Mouse (Mus musculus) forebrain, embryonic 10.5 days (tissue): ENCODE measurements around the gene Ifih1. TPM values are rescaled to one million over a fixed set of nuclear protein-coding genes. Genes with fewer than 3 reads are reported as not detected.

Experiments used
- DNase-seq: peaks from one replicate; pipeline ENCODE4 v3.0.0-alpha.2; 2017; ENCODE audit warnings: low spot score; ENCODE audit errors: extremely low spot score
- H3K27ac ChIP-seq: fragments of 300-500 bp; sonication (generic); 2 replicates; pipeline ENCODE4 v1.5.1; 2016; ENCODE audit warnings: mild to moderate bottlenecking
- H3K27me3 ChIP-seq: fragments of 300-500 bp; sonication (generic); 2 replicates; pipeline ENCODE4 v1.6.1; 2016; ENCODE audit warnings: mild to moderate bottlenecking; ENCODE audit not compliant: poor library complexity, severe bottlenecking
- H3K36me3 ChIP-seq: fragments of 300-500 bp; sonication (generic); replicated peaks from 2 replicates; pipeline ENCODE4 v1.6.1; 2016; ENCODE audit warnings: mild to moderate bottlenecking, moderate library complexity
- H3K4me1 ChIP-seq: fragments of 300-500 bp; sonication (generic); 2 replicates; pipeline ENCODE4 v1.6.1; 2016
- H3K4me3 ChIP-seq: fragments of 300-500 bp; sonication (generic); 2 replicates; pipeline ENCODE4 v1.5.1; 2016; ENCODE audit warnings: mild to moderate bottlenecking, moderate library complexity
- H3K9me3 ChIP-seq: fragments of 300-500 bp; sonication (generic); 2 replicates; pipeline ENCODE4 v1.6.1; 2016; ENCODE audit warnings: mild to moderate bottlenecking, moderate library complexity
- WGBS: fragments of 180-500 bp; shearing (Covaris S2); methylation state at CpG from one replicate; pipeline ENCODE4 v1.1.7; 2016; 5-methylcytosine and 5-hydroxymethylcytosine counted together
- polyA plus RNA-seq: library from polyadenylated mRNA; unstranded; fragments of >200 nt; fragmentation: Nextera tagmentation; extraction: Ambion mirVana; gene quantifications from 2 replicates; pipeline ENCODE4 v1.2.1, GENCODE M21; 2016

The Ifih1 gene
- polyA plus RNA-seq, 1 experiment from 2014 or later = 0.95 TPM

DNA sequence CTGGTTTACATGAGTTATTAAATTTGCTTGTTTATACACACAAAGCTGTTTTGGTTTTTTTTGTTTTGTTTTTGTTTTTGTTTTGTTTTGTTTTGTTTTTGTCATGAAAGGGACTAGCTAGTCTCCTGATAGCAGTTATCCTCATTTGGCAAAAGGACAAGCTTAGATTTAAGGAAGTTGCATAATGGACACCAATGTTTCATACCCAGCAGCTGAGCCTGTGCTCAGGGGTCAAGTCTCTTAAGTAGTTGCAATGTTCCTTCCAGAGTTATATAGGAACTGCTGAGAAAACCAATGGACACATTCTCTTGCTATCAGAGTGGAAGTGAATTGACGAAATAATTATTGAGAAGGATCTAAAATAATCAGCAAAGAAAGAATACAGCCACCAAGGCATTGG, 10.0 kb upstream of the Ifih1 start:
- 65% methylated on average over 1 of the region's 1 CpGs for WGBS
- Histone ChIP-seq H3K4me1 (no peaks in the 10 kb centered on the region), H3K4me3 (no peak overlapping the region), H3K36me3 (no peaks in the 10 kb centered on the region), H3K9me3 (no peaks in the 10 kb centered on the region), H3K27ac (no peak overlapping the region), H3K27me3 (0 out of 2 replicates have a peak, but pooled peaks cover 6% of the 10 kb centered on the region)
- DNase-seq = no peak

DNA sequence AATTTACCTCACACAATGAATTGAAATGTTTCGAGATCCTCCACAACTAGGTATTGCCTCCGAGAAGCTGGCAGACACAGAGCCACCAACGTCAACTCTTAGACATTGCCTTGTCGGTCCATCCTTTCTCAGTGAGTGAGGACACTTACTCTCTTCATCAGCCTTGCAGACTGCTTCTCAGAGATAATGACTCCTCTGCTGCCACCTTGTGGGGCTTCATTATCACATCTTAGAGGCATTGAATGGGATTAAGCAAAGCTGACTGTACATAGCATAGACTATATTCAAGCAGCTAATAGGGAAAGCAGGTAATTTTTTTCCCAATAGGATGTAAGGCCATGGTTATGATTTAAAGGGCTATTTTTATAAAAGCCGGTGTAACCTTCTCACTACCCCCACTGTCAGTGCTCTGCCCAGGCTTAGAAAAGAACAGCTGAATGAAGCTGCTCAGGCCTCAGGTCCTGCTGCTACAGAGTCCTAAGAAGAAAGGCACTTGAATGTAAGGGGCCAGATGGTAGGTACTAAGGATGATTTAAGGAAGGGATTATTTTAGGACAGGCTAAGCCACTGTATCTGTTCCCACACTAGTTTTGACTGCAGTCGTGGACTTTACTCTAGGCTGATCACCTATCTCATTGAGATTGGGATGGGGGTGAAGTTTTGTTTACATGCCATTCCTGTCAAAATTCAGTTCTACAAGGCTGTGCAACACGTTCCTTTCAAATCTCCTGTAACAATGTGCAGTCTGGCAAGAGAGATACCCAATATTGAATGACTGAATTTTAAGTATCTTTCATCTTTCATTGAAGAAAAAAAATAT, 8.7 kb upstream of the Ifih1 start:
- Histone ChIP-seq H3K9me3 (no peaks in the 10 kb centered on the region), H3K27me3 (0 out of 2 replicates have a peak, but pooled peaks cover 6% of the 10 kb centered on the region), H3K36me3 (no peaks in the 10 kb centered on the region), H3K4me3 (no peak overlapping the region), H3K27ac (no peak overlapping the region), H3K4me1 (no peaks in the 10 kb centered on the region)
- WGBS = 54% methylated on average over 7 of the region's 7 CpGs
- DNase-seq = no peak

DNA sequence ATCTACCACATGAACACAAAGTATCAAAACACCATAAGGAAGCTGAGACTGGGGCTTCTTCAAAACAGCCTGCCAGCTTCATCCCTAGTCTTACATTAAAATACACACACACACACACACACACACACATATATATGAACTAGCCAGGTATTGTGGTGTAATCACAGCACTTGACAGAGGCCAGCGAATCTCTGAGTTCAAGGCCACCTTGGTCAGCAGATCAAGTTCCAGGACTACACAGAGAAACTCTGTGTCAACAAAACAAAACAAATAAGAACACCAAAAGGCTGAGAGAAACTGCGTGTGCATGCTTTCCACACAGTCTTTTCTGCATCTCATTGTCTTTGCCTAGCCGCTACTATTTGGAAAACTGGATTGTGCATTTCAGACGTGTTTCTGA, 6.4 kb upstream of the Ifih1 start:
- Histone ChIP-seq H3K9me3 (no peaks in the 10 kb centered on the region), H3K36me3 (no peaks in the 10 kb centered on the region), H3K4me1 (no peaks in the 10 kb centered on the region; the same call in 1 of the 2 replicates), H3K4me3 (no peak overlapping the region), H3K27ac (no peak overlapping the region), H3K27me3 (0 out of 2 replicates have a peak, but pooled peaks cover 6% of the 10 kb centered on the region)
- no peak for DNase-seq
- 90% methylated on average over 4 of the region's 4 CpGs for WGBS

DNA sequence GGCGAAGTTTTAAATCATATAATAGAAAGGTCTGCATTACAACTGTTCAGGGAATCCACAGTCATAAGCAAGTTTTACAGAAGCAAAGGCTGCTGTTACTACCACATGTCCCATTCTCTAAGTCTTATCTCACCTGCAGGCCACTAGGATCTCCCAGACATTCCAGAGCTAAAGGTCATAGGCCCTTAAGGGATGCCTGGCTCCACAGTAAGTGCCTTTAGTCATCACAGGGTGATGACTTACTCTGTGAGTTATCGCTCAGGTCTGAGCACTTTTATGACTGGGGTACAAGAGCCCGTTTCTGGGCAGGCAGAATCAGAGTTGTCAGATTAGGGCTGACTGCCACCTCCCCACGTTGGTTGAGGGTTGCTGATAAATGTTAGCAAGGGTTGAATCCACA, 5.8 kb upstream of the Ifih1 start:
- Histone ChIP-seq H3K4me1 (peaks cover 6% of the 10 kb centered on the region), H3K4me3 (no peak overlapping the region), H3K9me3 (no peaks in the 10 kb centered on the region), H3K36me3 (no peaks in the 10 kb centered on the region), H3K27me3 (0 out of 2 replicates have a peak, but pooled peaks cover 6% of the 10 kb centered on the region), H3K27ac (no peak overlapping the region)
- no peak for DNase-seq
- WGBS = 89% methylated on average over 4 of the region's 4 CpGs

DNA sequence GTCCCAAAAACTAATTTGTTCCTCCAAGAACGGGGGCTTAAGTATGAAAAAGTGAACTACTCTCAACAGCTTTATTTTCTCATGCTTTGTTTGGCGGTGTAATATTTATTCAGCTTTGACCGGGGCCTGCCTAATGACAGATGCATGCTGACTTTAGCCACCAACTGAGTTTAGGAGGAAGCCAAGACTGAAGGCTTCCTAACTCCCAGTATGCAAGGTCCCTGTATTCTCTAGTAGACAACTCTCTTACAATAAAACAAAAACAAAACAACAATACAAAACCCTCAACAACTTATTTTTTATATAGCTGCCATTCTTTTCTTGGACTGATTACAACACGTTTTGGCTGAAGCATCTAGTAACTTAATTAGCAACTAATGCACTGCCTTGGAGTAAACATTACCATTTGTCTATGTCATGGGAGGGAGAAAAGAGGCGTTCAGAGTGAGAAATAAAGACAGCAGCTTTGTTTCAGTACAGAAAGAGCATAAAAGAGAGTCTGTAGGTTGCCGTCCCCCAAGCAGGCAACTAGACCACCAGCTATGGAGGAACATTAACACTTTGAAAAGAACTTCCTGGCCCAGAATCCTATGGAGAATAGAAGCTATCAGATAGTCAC, 725 bp upstream of the Ifih1 start:
- H3K9me3 ChIP-seq = no peaks in the 10 kb centered on the region
- peaks cover 18% of the 10 kb centered on the region for H3K4me1 ChIP-seq
- WGBS = 18% methylated on average over 6 of the region's 6 CpGs
- peaks cover 20% of the 10 kb centered on the region for H3K27me3 ChIP-seq
- H3K36me3 ChIP-seq = no peaks in the 10 kb centered on the region
- H3K27ac ChIP-seq = peak overlapping the region; percentile 78; the same call in 1 of the 2 replicates
- no peak for DNase-seq
- H3K4me3 ChIP-seq = peak overlapping the region; percentile 58

DNA sequence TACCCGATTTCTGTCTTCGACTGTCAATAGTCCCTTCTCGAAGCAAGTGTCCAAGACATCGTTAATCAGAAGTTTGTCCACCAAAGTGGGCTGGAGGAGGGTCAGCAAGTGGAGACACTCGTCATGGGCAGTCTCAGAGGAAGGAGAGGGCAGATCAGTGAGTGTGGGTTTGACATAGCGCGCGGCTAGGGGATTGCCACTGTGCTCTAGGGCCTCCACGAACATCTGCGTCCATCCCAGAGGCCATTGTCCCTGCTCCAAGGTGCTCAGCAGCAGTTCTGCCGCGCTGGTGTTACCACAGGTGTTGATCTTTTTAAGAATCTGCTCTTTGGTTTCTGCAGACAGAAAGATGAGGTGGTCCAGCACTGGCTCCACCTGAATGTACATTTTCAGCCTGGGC, 580 bp downstream of the Ifih1 start:
- Histone ChIP-seq H3K4me3 (peak overlapping the region; percentile 58), H3K4me1 (peaks cover 18% of the 10 kb centered on the region), H3K27ac (peak overlapping the region; percentile 78; the same call in 1 of the 2 replicates), H3K9me3 (no peaks in the 10 kb centered on the region), H3K27me3 (peaks cover 20% of the 10 kb centered on the region), H3K36me3 (no peaks in the 10 kb centered on the region)
- WGBS = 37% methylated on average over 12 of the region's 12 CpGs
- peak; percentile 31 for DNase-seq

DNA sequence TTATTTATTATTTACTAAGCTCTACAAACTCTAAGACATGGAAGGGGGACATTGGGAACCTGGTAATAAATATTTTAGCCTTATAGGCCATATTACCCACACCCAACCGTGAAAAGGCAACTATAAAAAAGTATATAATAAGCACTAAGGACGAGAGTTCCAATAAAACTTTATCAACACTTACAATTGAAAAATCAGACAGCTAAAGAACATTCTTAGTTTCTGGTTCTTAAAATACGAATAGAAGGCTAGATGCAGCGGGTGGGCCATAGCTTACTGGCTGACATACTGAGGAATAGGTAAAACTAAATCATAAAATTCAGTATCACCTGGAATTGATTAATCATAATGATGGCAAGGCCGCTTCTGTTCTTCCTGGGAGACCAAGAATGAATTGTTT, 1.2 kb downstream of the Ifih1 start:
- DNase-seq = no peak
- no peak overlapping the region for H3K27ac ChIP-seq
- no peaks in the 10 kb centered on the region for H3K9me3 ChIP-seq
- H3K36me3 ChIP-seq = no peaks in the 10 kb centered on the region
- H3K4me3 ChIP-seq = no peak overlapping the region
- peaks cover 20% of the 10 kb centered on the region for H3K27me3 ChIP-seq
- 90% methylated on average over 5 of the region's 5 CpGs for WGBS
- peaks cover 18% of the 10 kb centered on the region for H3K4me1 ChIP-seq

DNA sequence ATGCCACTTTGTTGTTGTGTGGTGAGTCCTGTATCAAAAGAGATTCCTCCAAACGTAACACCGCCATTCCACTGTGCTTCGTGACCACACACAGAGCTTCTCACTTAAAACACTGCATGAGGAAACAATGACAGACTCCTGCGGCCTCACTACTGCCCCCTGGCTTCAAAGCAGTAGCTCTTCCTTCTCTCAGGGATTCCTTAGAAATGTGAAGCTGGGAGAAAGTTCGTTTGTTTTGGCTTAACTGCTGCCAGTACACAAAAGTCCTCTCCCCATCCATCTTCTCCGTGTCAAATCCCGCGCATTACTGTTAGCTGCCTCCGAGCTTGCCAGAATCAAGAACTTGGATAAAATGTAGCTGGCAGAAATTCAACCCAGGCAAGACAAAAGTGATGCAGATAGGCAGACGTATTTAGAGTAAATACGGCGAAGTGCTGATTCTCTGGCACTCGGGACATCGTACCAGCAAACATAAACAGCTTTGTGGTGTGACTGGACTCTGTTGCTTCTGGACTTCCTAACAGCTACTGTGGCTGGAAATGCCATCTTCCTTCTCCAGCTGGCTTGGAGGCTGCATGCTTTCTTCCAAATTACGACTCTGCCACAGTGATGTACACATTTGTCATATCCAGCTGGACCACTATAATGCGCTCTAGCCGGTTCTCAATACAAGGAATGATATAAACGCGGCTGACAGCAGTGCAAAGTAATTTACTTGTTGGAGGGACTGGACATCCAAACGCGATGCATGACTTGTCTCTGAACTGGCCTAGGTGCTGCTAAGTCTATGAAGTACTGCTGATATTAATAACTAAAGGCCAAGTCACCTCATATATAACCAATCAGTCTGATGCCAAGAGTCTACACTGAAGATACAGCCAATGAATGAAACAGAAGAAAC, 2.4 kb downstream of the Ifih1 start:
- H3K36me3 ChIP-seq = no peaks in the 10 kb centered on the region
- no peak overlapping the region for H3K4me3 ChIP-seq
- no peak overlapping the region for H3K27ac ChIP-seq
- DNase-seq = no peak
- 57% methylated on average over 21 of the region's 21 CpGs for WGBS
- H3K27me3 ChIP-seq = peaks cover 20% of the 10 kb centered on the region
- peaks cover 18% of the 10 kb centered on the region for H3K4me1 ChIP-seq
- H3K9me3 ChIP-seq = no peaks in the 10 kb centered on the region

DNA sequence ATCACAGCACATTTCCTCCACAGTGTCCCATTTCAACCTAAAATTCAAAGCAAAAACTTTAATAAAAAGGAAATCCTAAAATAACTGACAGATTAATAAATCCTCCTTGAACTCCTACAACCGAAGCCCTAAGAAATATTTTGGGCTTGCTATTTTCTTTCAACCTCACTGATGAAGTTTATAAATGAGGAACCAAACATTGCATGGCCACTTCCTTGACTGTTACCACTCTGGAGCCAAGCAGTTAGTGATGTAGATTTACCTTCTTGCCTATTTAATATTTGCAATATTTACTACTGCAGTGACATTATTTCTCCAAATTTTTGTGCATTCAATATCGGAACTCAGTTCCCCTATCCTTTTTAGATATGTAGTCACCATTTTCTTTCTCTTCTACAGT, 6.2 kb downstream of the Ifih1 start:
- WGBS = 87% methylated on average over 2 of the region's 2 CpGs

DNA sequence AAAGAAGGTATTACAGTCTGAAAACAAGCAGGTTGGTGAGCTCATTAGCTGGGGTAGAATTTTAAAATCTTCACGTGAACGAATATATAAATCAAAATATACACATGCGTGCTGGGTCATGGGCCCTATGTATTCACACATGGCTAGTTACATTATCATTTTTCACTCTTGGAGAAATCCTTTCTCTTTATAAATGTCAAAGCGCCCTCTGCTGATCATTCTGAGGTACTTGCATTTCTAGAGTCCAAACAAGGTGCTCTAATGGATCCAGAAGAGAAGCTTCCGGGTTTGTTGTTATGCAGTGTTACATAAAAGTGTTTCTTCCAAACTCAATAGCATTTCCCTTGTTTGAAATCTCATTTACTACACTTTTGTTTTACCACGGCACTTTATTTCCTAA, 15.6 kb downstream of the Ifih1 start:
- Histone ChIP-seq H3K9me3 (no peaks in the 10 kb centered on the region), H3K4me3 (no peak overlapping the region), H3K4me1 (no peaks in the 10 kb centered on the region), H3K36me3 (no peaks in the 10 kb centered on the region), H3K27me3 (no peaks in the 10 kb centered on the region), H3K27ac (no peak overlapping the region)
- no peak for DNase-seq
- 33% methylated on average over 6 of the region's 6 CpGs for WGBS

More for the DNA sequence above, 6.2 kb downstream of the Ifih1 start:
- H3K9me3 ChIP-seq = no peaks in the 10 kb centered on the region
- no peak overlapping the region for H3K27ac ChIP-seq
- no peaks in the 10 kb centered on the region for H3K4me1 ChIP-seq
- no peaks in the 10 kb centered on the region for H3K36me3 ChIP-seq
- no peak for DNase-seq
- H3K27me3 ChIP-seq = peaks cover 12% of the 10 kb centered on the region
- no peak overlapping the region for H3K4me3 ChIP-seq

DNA sequence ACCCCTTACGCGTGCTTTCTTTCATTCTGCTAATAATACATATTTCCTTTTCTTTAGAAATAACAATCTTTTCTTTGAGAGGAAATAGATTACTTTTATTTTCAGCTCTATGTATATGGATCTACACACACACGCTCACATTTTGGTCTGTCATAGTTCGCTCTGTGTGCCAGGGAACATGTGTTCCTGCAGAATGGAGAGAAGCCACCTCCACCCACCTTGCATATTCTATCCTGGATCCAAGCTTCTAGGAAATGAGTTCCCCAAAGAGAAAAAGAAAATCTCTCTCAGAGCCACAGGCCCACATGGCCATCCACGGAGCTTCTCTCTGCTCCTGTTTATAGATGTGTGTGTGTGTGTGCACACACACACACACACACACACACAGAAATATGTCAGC, 17.7 kb downstream of the Ifih1 start:
- H3K27me3 ChIP-seq = no peaks in the 10 kb centered on the region
- H3K27ac ChIP-seq = no peak overlapping the region
- no peaks in the 10 kb centered on the region for H3K36me3 ChIP-seq
- H3K4me1 ChIP-seq = no peaks in the 10 kb centered on the region
- no peaks in the 10 kb centered on the region for H3K9me3 ChIP-seq
- no peak overlapping the region for H3K4me3 ChIP-seq
- 89% methylated on average over 5 of the region's 5 CpGs for WGBS
- DNase-seq = no peak

DNA sequence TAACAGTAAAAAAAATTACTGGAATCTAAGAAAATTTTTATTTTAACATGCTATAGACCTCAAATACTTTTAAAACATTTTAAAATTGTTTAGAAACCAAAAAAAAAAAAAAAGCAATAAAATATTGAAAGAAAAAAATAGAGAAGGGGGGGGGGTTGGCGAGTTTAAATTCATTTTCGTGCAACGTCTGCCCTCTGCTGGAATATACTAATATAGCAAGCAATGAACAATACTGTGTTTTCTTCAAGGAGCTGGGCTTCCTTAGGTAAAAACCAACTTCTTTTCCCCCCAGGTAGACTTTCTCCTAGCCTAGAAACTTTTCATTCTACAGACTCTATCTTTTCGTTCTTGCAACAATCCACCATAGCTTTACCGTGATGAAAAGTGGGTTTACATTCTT, 18.3 kb downstream of the Ifih1 start:
- WGBS = 11% methylated on average over 5 of the region's 5 CpGs
- no peak overlapping the region for H3K27ac ChIP-seq
- H3K36me3 ChIP-seq = no peaks in the 10 kb centered on the region
- H3K4me3 ChIP-seq = no peak overlapping the region
- DNase-seq = no peak
- no peaks in the 10 kb centered on the region for H3K9me3 ChIP-seq
- H3K4me1 ChIP-seq = no peaks in the 10 kb centered on the region
- H3K27me3 ChIP-seq = no peaks in the 10 kb centered on the region
